Mouse (Mus musculus) MEL (cell line): ENCODE measurements at regions not wholly inside any gene's neighbourhood (a gene's known extent, or its start where the extent isn't known, plus 50 kb on each side); places are given as distances from the start of the nearest gene placed in this dataset.

Experiments used
- DNase-seq: peaks from one replicate; pipeline ENCODE4 v3.0.0; 2011; ENCODE audit warnings: low read depth, low spot score
- H3K27ac ChIP-seq: 2 replicates; pipeline ENCODE4 v1.5.1; 2012; ENCODE audit warnings: low read depth, mild to moderate bottlenecking, control low read depth, low read length, moderate library complexity; ENCODE audit not compliant: control insufficient read depth
- H3K27me3 ChIP-seq, 2 experiments: fragments of 150-350 bp in 1 of 2; sonication (generic) in 1 of 2; 2 replicates each; pipeline ENCODE4 v1.6.1; 2012; ENCODE audit warnings: low read length in 2 of 2, mild to moderate bottlenecking in 2 of 2, improper control_type of control experiment in 1 of 2, moderate library complexity in 1 of 2; ENCODE audit not compliant: insufficient read depth in 2 of 2, control insufficient read depth in 1 of 2
- H3K36me3 ChIP-seq, 2 experiments: 2 replicates each; pipeline ENCODE4 v1.6.1; 2012 to 2014; ENCODE audit warnings: low read length in 2 of 2, improper control_type of control experiment in 1 of 2, inconsistent platforms in 1 of 2, mild to moderate bottlenecking in 1 of 2; ENCODE audit not compliant: insufficient read depth in 2 of 2, control insufficient read depth in 1 of 2
- H3K4me1 ChIP-seq, 2 experiments: fragments of 150-350 bp in 1 of 2; sonication (generic) in 1 of 2; 2 replicates each; pipeline ENCODE4 v1.6.1; 2012; ENCODE audit warnings: low read length in 2 of 2, improper control_type of control experiment in 1 of 2, mild to moderate bottlenecking in 1 of 2; ENCODE audit not compliant: insufficient read depth in 2 of 2, control insufficient read depth in 1 of 2
- H3K4me3 ChIP-seq, 2 experiments: fragments of 150-350 bp in 1 of 2; sonication (generic) in 1 of 2; 2 replicates each; pipeline ENCODE4 v1.5.1; 2012; ENCODE audit warnings: low read depth in 2 of 2, low read length in 2 of 2, mild to moderate bottlenecking in 2 of 2, moderate library complexity in 2 of 2, control low read depth in 1 of 2, improper control_type of control experiment in 1 of 2; ENCODE audit not compliant: control insufficient read depth in 1 of 2, insufficient read depth in 1 of 2
- H3K79me2 ChIP-seq: 2 replicates; pipeline ENCODE4 v1.6.1; 2012; ENCODE audit warnings: mild to moderate bottlenecking, low read length, moderate library complexity; ENCODE audit not compliant: control insufficient read depth, poor library complexity, insufficient read depth
- H3K9ac ChIP-seq: 2 replicates; pipeline ENCODE4 v1.6.1; 2012; ENCODE audit warnings: low read depth, mild to moderate bottlenecking, control low read depth, low read length, moderate library complexity; ENCODE audit not compliant: control insufficient read depth, poor library complexity, severe bottlenecking
- H3K9me3 ChIP-seq: fragments of 150-350 bp; sonication (generic); replicated peaks from 2 replicates; pipeline ENCODE4 v1.6.1; 2012; ENCODE audit warnings: mild to moderate bottlenecking, low read length, improper control_type of control experiment, moderate library complexity; ENCODE audit not compliant: insufficient read depth
- CHD1 ChIP-seq: IDR thresholded peaks from 2 replicates; pipeline ENCODE4 v1.6.1; 2012; ENCODE audit warnings: low read depth, mild to moderate bottlenecking, inconsistent platforms, low read length, improper control_type of control experiment
- CTCF ChIP-seq, 3 experiments: IDR thresholded peaks in 2 of 3; conservative IDR thresholded peaks in 1 of 3; 2 replicates each; pipeline ENCODE4 v1.5.1; 2011 to 2012; ENCODE audit warnings: low read length in 3 of 3, low read depth in 2 of 3, mild to moderate bottlenecking in 2 of 3, improper control_type of control experiment in 1 of 3, inconsistent platforms in 1 of 3, mixed read lengths in 1 of 3, moderate library complexity in 1 of 3; ENCODE audit not compliant: control insufficient read depth in 1 of 3, insufficient read depth in 1 of 3, poor library complexity in 1 of 3, severe bottlenecking in 1 of 3
- E2F4 ChIP-seq: IDR thresholded peaks from 2 replicates; pipeline ENCODE4 v1.6.1; 2011; ENCODE audit warnings: low read depth, low read length, improper control_type of control experiment, borderline replicate concordance
- ELF1 ChIP-seq: IDR thresholded peaks from 2 replicates; pipeline ENCODE4 v1.6.1; 2014; ENCODE audit warnings: low read depth, mild to moderate bottlenecking, inconsistent platforms, low read length, improper control_type of control experiment, moderate library complexity
- EP300 ChIP-seq, 2 experiments: IDR thresholded peaks; 2 replicates each; pipeline ENCODE4 v1.6.1; 2011; ENCODE audit warnings: improper control_type of control experiment in 2 of 2, low read length in 2 of 2, low read depth in 1 of 2, mild to moderate bottlenecking in 1 of 2
- ETS1 ChIP-seq: IDR thresholded peaks from 2 replicates; pipeline ENCODE4 v1.6.1; 2012; ENCODE audit warnings: low read depth, mild to moderate bottlenecking, inconsistent platforms, low read length, improper control_type of control experiment, moderate library complexity
- JUND ChIP-seq: IDR thresholded peaks from 2 replicates; pipeline ENCODE4 v1.6.1; 2011; ENCODE audit warnings: low read depth, mild to moderate bottlenecking, improper control_type of control experiment, low read length
- KAT2A ChIP-seq: conservative IDR thresholded peaks from 2 replicates; pipeline ENCODE4 v1.6.1; 2012; ENCODE audit warnings: low read depth, low read length, improper control_type of control experiment, inconsistent platforms
- MYB ChIP-seq: IDR thresholded peaks from 2 replicates; pipeline ENCODE4 v1.6.1; 2011; ENCODE audit warnings: mild to moderate bottlenecking, low read depth, low read length, improper control_type of control experiment
- MYC ChIP-seq: IDR thresholded peaks from 2 replicates; pipeline ENCODE4 v1.6.1; 2011; ENCODE audit warnings: low read depth, mild to moderate bottlenecking, low read length, improper control_type of control experiment, moderate library complexity
- POLR2A ChIP-seq, 2 experiments: IDR thresholded peaks; 2 replicates each; pipeline ENCODE4 v1.6.1; 2011 to 2012; ENCODE audit warnings: low read length in 2 of 2, mild to moderate bottlenecking in 2 of 2, control low read depth in 1 of 2, improper control_type of control experiment in 1 of 2, low read depth in 1 of 2, moderate library complexity in 1 of 2; ENCODE audit not compliant: control insufficient read depth in 1 of 2, insufficient read depth in 1 of 2, poor library complexity in 1 of 2
- POLR2AphosphoS2 ChIP-seq: IDR thresholded peaks from 2 replicates; pipeline ENCODE4 v1.6.1; 2011; ENCODE audit warnings: low read length, improper control_type of control experiment
- POLR2AphosphoS5 ChIP-seq: IDR thresholded peaks from 2 replicates; pipeline ENCODE4 v1.6.1; 2012; ENCODE audit warnings: low read depth, borderline replicate concordance, mild to moderate bottlenecking, inconsistent platforms, low read length, moderate library complexity, mixed read lengths
- RAD21 ChIP-seq: IDR thresholded peaks from 2 replicates; pipeline ENCODE4 v1.6.1; 2011; ENCODE audit warnings: mild to moderate bottlenecking, low read depth, low read length, improper control_type of control experiment
- SIN3A ChIP-seq: IDR thresholded peaks from 2 replicates; pipeline ENCODE4 v1.6.1; 2012; ENCODE audit warnings: low read length, improper control_type of control experiment, inconsistent platforms
- TAL1 ChIP-seq: IDR thresholded peaks from 2 replicates; pipeline ENCODE4 v1.6.1; 2012; ENCODE audit warnings: mild to moderate bottlenecking, inconsistent platforms, low read length, moderate library complexity, mixed read lengths
- USF1 ChIP-seq: IDR thresholded peaks from 2 replicates; pipeline ENCODE4 v1.6.1; 2014; ENCODE audit warnings: low read depth, mild to moderate bottlenecking, inconsistent platforms, low read length, improper control_type of control experiment, moderate library complexity
- ZC3H11A ChIP-seq: IDR thresholded peaks from 2 replicates; pipeline ENCODE4 v1.6.1; 2012; ENCODE audit warnings: low read depth, mild to moderate bottlenecking, inconsistent platforms, low read length, improper control_type of control experiment
- ZKSCAN1 ChIP-seq: IDR thresholded peaks from 2 replicates; pipeline ENCODE4 v1.6.1; 2012; ENCODE audit warnings: low read depth, mild to moderate bottlenecking, inconsistent platforms, low read length, improper control_type of control experiment, moderate library complexity
- ZMIZ1 ChIP-seq: IDR thresholded peaks from 2 replicates; pipeline ENCODE4 v1.6.1; 2012; ENCODE audit warnings: low read depth, mild to moderate bottlenecking, inconsistent platforms, low read length, improper control_type of control experiment, moderate library complexity

GRCm38 (mm10) chr6:62573611-62574010, 682.1 kb upstream of the Grid2 start:
- Histone ChIP-seq H3K9me3 (no peaks in the 10 kb centered on the region), H3K36me3 (no peaks in the 10 kb centered on the region), H3K4me1 (no peaks in the 10 kb centered on the region), H3K4me3 (no peak overlapping the region), H3K27me3 (no peaks in the 10 kb centered on the region), H3K27ac (no peak overlapping the region), H3K9ac (no peak overlapping the region), H3K79me2 (no peaks in the 10 kb centered on the region)
- TF ChIP-seq E2F4 (no peak), ZKSCAN1 (no peak), ELF1 (no peak), MYB (no peak), JUND (no peak), POLR2A (IDR thresholded peaks at IDR 0.05; ENCODE audit: control insufficient read depth in 1 of 2, insufficient read depth in 1 of 2, low read depth in 1 of 2, low read length in 2 of 2, poor library complexity in 1 of 2) (no peak), KAT2A (no peak), MYC (no peak), POLR2AphosphoS2 (no peak), USF1 (no peak), SIN3A (no peak), TAL1 (no peak), CHD1 (no peak), RAD21 (no peak), POLR2AphosphoS5 (no peak)
- no peak for DNase-seq

GRCm38 (mm10) chr6:62576200-62576599, 679.5 kb upstream of the Grid2 start:
- Histone ChIP-seq H3K27me3 (no peaks in the 10 kb centered on the region), H3K36me3 (no peaks in the 10 kb centered on the region), H3K27ac (no peak overlapping the region), H3K79me2 (no peaks in the 10 kb centered on the region), H3K4me3 (no peak overlapping the region), H3K4me1 (no peaks in the 10 kb centered on the region), H3K9me3 (no peaks in the 10 kb centered on the region), H3K9ac (no peak overlapping the region)
- peak; percentile 8 for DNase-seq
- no peak for TF ChIP-seq ZMIZ1
- no peak for TF ChIP-seq ZC3H11A
- no peak for TF ChIP-seq MYC
- TF ChIP-seq EP300 (IDR thresholded peaks at IDR 0.05; ENCODE audit: low read depth in 1 of 2, low read length in 2 of 2), result no peak
- TF ChIP-seq ETS1, result no peak
- TF ChIP-seq CTCF (IDR thresholded peaks at IDR 0.05 in 2 of 3, conservative IDR thresholded peaks at IDR 0.05 in 1 of 3; ENCODE audit: control insufficient read depth in 1 of 3, insufficient read depth in 1 of 3, low read depth in 2 of 3, low read length in 3 of 3, poor library complexity in 1 of 3, severe bottlenecking in 1 of 3), result peak in 1 of 3 experiments; percentile 8; a peak in 1 of 6 replicates
- no peak for TF ChIP-seq ZKSCAN1
- no peak for TF ChIP-seq POLR2AphosphoS5
- peak; percentile 16 for TF ChIP-seq RAD21
- no peak for TF ChIP-seq ELF1
- TF ChIP-seq POLR2A (IDR thresholded peaks at IDR 0.05; ENCODE audit: control insufficient read depth in 1 of 2, insufficient read depth in 1 of 2, low read depth in 1 of 2, low read length in 2 of 2, poor library complexity in 1 of 2), result no peak
